Mouse (Mus musculus): ENCODE results near the gene Lyzl6.

Lyzl6 gene

DNA sequence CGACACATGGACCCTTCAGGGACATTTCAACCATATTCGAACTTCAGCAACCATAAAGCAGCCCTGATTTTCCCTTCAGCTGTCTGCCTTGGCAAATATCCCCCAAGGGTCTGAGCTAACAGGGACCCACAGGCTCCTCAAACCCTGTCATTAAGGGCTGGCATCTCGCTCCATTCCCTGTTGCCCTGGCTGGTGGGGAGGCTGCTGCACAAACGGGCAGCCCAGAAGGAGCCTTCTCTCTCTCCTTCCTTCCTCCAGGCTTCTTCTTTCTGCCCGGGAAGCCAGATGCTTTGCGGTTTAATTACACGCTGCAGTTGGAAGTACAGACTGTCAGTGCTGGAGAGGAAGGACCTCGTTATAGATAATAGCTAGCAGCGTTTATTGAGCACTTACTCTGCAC is 4.5 kb upstream of the Lyzl6 start:
- DNase-seq, result no peak

DNA sequence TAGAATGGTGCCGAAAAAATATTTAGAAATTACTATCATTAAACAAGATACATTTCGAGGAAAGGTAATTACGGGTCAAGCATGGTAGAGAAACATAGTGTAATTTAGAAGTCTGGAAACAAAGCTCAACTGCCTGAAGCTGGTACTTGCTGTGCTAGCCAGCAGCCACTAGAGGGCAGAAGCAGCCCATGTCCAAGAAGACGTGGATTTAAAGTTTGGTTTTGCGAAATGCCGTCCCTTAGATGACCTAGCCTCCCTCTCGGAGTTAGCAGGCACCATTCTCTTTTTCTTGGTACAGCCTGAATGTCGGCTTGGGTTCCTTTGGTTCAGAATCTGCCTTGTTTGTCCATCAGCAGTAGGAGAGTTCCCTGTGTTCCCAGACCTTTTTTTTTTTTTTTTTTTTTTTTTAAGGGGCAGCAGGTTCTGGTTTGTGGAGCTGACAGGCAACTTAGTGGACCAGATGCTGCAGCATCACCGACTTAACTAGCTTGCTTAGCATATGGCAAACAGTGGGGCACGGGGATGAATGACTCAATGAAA is 787 bp upstream of the Lyzl6 start:
- peak; percentile 12 to 17 for DNase-seq

DNA sequence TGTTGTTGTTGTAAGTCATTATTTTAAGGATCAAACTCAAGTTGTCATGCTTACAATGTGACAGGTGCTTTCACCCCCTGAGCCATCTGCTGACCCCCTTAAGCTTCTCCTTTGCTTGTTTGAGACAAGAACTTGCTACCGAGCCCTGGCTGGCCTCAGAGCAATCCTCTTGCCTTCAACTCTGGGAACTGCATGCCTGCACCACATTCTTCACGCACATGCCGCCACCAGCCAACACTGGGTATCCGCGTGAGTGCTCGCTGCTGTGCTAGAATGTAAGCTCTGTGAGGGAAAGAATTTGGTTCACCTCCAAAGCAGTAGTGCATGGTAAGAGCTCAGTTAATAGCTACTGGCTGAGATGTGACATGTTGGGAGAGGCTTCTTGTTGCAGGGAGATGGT is 2.4 kb downstream of the Lyzl6 start:
- DNase-seq, result no peak

DNA sequence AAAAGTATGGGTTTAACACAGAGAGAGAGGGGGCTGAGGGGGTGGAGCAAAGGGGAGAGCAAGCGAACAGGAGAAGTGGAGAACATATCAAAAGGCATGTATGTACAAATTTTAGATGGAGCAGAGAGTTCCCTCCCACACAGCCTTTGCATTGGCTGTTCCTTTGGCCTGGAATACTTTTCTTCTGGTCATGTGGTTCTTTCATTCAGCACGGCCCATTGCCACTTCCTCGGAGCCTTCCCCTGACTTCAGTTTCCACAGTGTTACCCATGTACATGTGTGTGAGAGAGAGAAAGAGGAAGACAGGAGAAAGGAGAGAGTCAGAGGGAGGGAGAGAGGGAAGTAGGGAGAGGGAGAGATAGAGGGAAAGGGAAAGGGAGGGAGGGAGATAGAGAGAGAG is 3.2 kb downstream of the Lyzl6 start:
- DNase-seq, result no peak

DNA sequence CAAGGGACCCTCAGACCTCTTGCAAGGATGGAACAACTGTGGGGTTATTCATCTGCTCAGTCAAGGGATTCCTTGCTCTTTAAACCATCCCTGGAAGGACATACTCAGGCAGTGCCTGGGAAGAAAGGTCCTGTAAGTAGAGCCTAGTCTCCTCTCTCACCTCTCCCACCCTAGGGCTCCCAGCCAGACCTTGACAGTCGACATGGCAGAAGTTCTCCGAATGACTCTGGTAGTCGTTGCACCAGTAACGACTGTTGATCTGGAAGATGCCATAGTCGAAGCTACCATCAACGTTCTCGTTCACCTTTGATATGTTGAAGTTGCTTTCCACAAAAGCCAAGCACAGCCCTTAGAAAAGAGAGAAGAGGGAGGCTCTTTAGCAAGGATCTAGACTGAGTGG is 3.9 kb downstream of the Lyzl6 start:
- no peak for DNase-seq

DNA sequence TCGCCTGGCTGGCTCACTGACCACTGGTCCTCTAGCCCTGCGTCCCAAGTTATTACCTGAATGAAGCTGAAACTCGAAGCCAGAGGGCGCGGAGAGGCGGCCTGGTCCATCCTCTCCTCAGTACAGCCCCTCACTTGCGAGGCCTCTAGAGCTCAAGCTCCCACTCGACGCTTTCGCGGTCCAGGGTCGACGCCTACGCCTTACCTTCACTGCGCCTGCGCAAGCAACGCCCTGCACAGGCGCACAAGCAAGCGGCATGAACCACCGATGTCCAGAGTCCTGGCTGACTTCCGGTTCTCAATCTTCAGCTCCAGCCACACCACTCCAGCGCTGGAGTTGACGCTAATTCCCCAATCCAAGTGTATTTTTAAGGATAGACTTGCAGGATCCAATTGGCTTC is 11.2 kb downstream of the Lyzl6 start:
- no peak for DNase-seq

DNA sequence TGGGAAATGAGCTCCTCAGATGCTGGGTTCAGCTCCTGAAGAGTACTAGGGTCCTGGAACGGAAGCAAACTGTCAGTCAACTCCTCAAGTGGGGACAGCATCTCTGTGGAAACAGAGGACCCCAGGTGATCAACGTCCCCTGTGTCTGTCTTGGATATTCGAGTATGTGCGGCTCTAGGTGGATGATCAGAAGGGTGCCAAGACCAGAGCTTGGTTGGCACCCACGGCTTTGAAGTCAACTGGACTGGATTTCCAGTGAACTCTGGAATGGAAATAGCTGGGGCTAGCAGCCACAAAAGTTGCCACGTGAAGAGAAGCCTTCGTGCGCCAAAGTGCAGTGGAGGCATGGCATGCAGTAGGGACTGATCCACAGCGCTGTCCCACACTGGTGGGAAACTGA is 17.6 kb downstream of the Lyzl6 start, which contains the start of gene Gm884:
Gm884 (minus strand) TSS at position 101 of the 400 bp plus-strand sequence.
- DNase-seq, result no peak

DNA sequence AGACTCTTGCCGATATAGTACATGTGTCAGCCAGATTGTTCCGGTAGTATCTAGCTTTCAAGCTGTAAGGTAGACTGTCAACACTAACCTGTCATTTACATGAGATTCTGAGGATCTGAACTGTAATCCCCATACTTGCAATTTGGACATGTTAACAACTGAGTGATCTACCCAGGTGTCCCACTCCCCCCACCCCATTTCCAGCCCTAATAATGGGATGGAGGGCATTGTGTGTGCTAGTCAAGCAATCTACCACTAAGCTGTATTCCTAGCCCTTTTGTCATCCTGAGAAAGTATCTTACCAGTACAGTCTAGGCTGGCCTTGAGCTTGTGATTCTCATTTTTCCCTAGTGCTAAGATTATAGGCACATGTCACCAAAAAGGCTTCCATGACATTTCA is 27.9 kb downstream of the Lyzl6 start:
- DNase-seq, result no peak

DNA sequence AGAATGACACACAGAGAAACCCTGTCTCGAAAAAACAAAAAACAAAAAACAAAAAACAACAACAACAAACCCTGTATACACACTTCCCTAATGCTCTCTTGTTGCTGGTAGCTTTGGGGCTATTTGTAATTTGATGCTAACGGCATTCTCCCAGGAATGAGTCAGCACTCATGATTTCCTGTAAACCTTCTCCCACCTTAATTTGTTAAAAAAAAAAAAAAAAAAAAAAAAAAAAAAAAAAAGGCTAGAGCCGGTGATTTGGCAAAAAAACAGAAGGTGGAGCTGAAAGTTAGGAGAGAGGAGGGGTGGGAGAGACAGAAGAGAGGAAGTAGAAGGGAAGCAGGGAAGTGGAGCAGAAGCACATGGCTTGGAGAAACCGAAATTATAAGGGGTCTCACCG is 32.1 kb downstream of the Lyzl6 start:
- DNase-seq, result no peak
